Mouse (Mus musculus) adrenal gland, adult 18-20 months (tissue): Measurements from ENCODE around the gene Mnx1. TPM values are rescaled to one million over a fixed set of nuclear protein-coding genes. Genes with fewer than 3 reads are reported as not detected.

Experiments used
- DNase-seq, 2 experiments: peaks; one replicate each; pipeline ENCODE4 v3.0.0; 2021 to 2022; ENCODE audit warnings: low spot score in 2 of 2
- long read RNA-seq, 2 experiments: library from polyadenylated mRNA; stranded (forward); transcript quantifications; one replicate each; pipeline ENCODE4 v2.0.0; 2021
- total RNA-seq, 2 experiments: library from RNA; stranded (reverse); gene quantifications; 1 replicate in 1 of 2; 2 replicates in 1 of 2; pipeline ENCODE4 v1.2.3; 2021

The Mnx1 gene
- not detected for total RNA-seq
- long read RNA-seq, experiment 1 = 0 reads
- long read RNA-seq, experiment 2, partial matches to known transcripts = 0 of 1 reads
- long read RNA-seq, experiment 2, other reads (novel, unspliced or antisense) = 0 of 1 reads

- no peak for DNase-seq
Observed at GRCm38 (mm10) chr5:29478208-29479197, at the start of gene Mnx1. TSS of gene Mnx1 (minus strand) at chr5:29478470.

GRCm38 (mm10) chr5:29516432-29516831 is 38.2 kb upstream of the Mnx1 start:
- no peak for DNase-seq

- DNase-seq = no peak
Observed at GRCm38 (mm10) chr5:29515888-29516287, 37.6 kb upstream of the Mnx1 start.

GRCm38 (mm10) chr5:29507013-29507412 is 28.7 kb upstream of the Mnx1 start:
- DNase-seq = no peak

DNA sequence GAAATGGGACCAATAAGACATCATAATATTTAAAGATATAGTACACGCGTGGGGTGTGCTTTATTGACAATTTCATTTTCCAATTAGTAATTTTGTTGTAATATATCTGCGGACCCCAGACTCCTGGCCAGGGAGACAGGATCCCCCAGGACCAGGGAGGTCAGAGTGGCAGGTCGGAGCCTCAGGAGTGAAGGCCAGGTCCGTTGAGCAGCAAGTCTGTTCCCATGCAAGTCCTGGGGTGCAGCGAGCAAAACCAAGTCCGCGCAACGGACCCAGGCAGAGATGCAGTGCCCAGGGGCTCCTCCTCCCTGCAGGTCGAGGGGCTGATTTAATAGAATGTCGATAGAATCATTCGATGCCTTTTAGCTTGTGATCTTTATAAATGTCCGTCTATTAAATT is 9.1 kb upstream of the Mnx1 start:
- DNase-seq = no peak

DNA sequence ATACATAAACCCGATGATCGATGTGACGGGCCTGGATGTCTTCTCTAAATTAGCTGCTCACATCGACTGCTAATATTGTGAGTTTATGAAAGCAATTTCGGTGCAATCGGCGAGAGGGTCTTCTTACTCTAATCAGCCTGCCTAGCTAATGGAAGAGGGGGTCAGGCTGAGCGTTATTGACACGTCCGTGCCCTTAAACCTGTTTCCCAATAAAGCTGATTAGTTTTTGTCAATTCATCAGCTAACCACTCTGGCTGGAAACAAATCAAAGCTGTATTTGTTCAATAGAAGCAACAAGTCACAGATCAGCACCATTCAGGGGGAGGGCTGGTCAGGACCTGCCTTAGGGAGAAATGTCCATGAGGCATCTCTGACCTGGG is 7.7 kb upstream of the Mnx1 start:
- no peak for DNase-seq

- DNase-seq = peak in 1 of 2 experiments; percentile 51
Observed at GRCm38 (mm10) chr5:29484965-29485940, 7.0 kb upstream of the Mnx1 start.

DNA sequence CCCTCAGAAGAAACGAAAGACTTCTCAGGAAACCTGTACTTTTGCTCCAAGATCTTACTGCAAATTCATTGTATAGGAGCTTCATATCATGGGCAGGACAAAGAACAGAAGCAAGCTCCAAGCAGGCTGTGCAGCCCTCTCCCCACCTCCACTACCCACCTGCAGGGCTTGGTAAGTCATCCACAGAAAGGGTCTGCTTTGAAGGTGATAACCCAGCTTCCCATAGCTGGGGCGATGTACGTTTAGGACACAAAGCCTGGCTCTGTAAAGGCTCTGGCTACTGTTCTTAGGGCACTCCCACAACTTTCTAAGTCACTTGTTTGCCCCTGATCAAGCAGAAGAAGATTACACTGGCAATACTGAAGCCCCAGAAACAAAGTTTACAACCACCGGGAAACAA is 5.5 kb upstream of the Mnx1 start:
- DNase-seq = no peak

GRCm38 (mm10) chr5:29479198-29479593 is 926 bp upstream of the Mnx1 start:
- DNase-seq = no peak

DNA sequence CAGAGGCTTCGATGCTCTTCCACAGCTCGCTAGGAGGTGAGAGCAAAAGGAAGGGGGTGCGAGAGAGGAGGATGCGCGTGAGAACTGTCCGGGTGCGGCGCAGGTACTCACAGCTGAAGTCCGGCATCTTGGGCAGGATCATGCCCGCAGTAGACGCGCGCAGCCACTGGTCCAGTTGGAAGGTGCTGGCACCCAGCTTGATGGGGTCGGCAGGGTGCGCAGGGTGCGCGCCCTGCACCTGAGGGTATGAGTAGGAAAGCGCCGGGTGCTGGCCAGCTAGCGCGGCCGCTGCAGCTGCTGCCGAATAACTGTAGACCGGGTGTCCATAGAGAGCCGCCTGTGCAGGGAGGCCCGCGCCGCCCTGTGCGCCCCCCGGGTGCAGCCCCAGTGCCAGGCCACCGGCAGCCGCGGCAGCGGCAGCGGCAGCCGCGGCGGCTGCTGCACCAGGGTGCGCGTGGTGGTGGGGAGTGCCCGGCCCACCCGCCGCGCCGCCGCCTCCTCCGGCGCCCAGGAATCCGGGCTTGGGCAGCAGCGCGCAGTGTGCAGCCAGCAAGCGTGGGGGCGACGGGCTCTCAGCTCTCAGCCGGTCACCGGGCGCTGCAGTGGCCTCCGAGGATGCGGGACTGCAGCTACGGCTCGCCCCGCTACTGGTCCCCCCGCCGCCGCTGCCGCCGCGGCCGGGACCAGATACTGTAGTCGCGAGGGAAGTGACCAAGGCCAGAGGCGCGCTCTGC is 629 bp downstream of the Mnx1 start:
- no peak for DNase-seq

DNA sequence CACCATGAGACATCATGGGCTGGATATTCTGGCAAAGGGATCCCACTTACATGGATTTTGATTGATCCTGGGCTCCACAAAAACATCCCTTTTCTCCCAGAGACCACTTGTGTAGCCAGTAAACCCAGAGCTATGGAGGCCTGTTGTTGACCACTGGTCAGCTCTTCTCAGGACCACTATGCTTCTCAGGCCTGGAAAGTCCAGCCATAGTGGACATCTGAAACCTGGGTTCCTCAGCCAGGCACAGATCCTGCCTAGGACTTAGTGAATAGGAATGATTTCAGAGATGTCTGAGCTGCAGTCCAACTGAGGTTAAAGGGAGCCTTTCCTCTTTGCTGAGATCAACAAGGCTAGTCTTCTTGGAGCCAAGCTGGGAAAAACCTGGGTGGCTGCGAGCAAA is 2.2 kb downstream of the Mnx1 start:
- DNase-seq = no peak

DNA sequence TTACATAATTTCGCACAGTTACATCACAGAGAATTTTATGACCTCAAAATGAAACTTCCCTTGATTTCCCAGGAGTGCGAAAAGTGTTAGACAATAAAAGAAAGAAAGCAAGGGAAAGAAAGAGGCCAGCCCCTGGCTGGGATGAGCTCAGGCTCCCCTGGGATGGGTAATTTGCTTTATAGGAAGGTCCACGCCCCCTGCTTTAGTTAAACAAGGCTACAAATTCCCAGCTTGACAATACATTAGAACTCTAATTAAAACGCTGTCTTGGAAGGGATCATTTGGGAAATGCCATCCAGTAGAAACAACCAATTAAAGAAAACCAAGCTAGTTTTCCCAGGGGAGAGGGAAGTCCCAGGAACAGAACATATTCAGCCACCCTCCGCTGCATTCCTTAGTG is 2.7 kb downstream of the Mnx1 start:
- DNase-seq = no peak

- no peak for DNase-seq
Observed at GRCm38 (mm10) chr5:29475041-29475440, 3.2 kb downstream of the Mnx1 start.

DNA sequence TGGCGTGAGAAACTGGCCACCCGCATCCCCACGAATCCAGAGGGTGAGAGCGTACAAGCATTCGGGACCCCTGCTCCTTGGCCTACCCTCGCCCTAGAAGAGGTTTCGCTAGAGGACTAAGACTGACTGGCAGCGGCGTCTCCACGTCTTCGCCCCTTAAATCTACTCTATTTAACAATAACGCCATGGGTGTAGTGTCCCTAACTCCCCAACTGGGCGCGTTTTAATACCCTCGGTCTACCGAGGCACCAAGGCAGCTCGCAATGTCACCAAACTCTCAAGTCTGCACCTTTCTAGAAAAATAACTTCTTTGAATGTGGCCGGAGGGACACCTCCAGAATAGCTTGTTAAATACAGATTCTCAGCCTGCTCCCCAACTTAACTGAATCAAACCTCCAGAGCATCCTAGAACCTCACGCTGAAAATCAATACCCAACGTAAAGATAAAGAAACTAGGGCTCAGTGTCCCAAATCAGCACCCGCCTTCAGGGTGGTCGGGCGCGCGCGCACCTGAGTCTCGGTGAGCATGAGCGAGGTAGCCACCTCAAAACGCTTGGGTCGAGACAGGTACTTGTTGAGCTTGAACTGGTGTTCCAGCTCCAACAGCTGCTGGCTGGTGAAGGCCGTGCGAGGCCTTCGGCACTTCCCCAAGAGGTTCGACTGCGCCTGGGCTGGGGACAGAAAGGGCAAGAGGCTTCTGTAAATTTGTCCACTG is 3.9 kb downstream of the Mnx1 start:
- DNase-seq = no peak

DNA sequence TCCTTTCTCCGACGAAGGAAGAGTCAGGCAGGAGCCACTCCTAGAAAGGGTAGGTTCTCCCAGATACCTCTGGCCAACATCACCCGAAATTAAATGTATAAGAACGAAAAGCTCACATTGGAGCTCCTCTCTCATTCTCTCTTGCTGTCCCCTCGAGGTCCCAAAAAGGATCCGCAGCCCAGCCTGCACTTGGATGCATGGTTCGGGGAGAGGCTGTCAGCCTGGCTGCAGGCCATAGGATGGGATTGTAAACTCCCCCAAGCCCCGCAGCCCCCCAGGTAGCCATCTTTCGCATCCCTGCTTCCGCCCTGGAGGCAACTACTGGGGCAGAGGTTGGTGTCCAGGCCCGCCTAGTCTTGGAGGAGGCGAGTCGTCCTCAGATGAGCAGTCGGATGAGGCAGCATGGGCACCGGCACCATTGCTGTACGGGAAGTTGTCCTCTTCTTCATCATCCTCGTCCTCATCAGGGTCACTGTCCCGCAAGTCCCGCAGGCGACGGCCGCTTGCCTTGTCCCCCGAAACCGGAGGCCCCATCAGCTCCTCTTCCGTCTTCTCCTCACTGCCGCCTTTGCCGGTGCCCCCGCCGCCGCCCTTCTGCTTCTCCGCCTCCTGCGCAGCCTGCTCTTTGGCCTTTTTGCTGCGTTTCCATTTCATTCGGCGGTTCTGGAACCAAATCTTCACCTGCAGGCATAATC is 4.6 kb downstream of the Mnx1 start:
- DNase-seq = no peak

GRCm38 (mm10) chr5:29471855-29472665 is 6.2 kb downstream of the Mnx1 start:
- no peak for DNase-seq

GRCm38 (mm10) chr5:29471396-29471795 is 6.9 kb downstream of the Mnx1 start:
- DNase-seq = no peak

GRCm38 (mm10) chr5:29470851-29471394 is 7.3 kb downstream of the Mnx1 start:
- no peak for DNase-seq
